Mouse (Mus musculus): Measurements from ENCODE around the gene Rsu1. TPM values are rescaled to one million over a fixed set of nuclear protein-coding genes. Genes with fewer than 3 reads are reported as not detected.
A peak's percentile ranks its signal among the peaks of the same experiment; 100 is the strongest.
"Not testable (repeated sequence)": the region's sequence is repeated elsewhere in the genome, so short reads cannot be mapped to it uniquely, and the experiment has no call there.

The Rsu1 gene
- polyA plus RNA-seq, 1 experiment from 2014 or later = 64.4 TPM

DNA sequence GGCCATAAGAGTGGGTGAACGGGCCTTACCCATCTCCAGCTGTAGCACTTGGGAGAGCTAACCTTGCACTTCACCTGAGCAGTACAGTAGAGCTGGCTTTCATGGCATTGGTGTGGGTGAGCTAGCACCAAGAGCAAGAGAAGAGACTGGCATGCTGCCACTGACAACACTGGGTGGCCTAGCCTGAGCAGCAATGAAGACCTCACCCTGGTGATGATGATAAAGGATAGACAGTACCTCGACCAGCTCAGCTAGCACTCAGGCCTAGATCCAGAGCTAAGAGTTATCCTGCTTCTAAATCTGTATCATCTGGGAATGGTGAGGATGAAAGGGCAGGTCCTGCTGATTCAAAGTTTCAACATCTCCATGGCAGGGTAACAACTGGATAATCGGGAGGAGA lies 88.1 kb downstream of the Rsu1 start:
- WGBS = 96% methylated on average over 3 of the region's 3 CpGs
- H3K36me3 ChIP-seq (ENCODE audit: control insufficient read depth, insufficient read depth, low read length) = no peaks in the 10 kb centered on the region
- ATAC-seq (replicated peaks; ENCODE audit: low FRiP score) (no peak), DNase-seq (ENCODE audit: low spot score) (no peak)
- H3K9me3 ChIP-seq (ENCODE audit: control insufficient read depth, low read length) = no peaks in the 10 kb centered on the region
- no peak overlapping the region for H3K4me3 ChIP-seq (ENCODE audit: low read depth, low read length)
- H3K27me3 ChIP-seq (ENCODE audit: control insufficient read depth, insufficient read depth, low read length) = no peaks in the 10 kb centered on the region
- H3K9ac ChIP-seq (ENCODE audit: low read length) = no peak overlapping the region
- no peak overlapping the region for H3K27ac ChIP-seq (ENCODE audit: low read depth, low read length)
- no peak overlapping the region for H3K4me2 ChIP-seq (ENCODE audit: low read depth, low read length, severe bottlenecking)
- no peaks in the 10 kb centered on the region for H3K4me1 ChIP-seq (replicated peaks; ENCODE audit: control insufficient read depth, insufficient read depth, low read length)

DNA sequence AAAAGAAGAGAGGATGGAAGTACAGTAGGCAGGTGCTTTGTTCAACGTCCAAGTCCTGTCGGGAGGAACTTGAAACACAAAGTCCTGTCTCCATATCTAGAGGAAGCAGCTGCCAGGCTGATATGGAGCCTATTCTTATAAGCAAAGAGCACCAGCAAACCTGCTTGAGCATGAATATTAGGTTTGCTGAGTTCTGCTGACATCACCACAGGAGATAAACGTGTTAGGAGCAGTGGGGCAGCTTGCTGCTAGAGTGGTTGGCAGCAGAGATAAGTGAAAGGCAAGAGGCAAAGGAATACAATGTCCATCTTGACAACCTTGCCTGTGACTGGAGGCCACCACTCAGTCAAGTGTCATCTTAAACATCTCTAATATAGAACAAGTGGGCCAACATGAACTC lies 89.3 kb downstream of the Rsu1 start:
- not testable (repeated sequence) for ATAC-seq (replicated peaks; ENCODE audit: low FRiP score); DNase-seq (ENCODE audit: low spot score); H3K4me2 ChIP-seq (ENCODE audit: low read depth, low read length, severe bottlenecking); H3K27me3 ChIP-seq (ENCODE audit: control insufficient read depth, insufficient read depth, low read length); H3K9ac ChIP-seq (ENCODE audit: low read length); H3K4me1 ChIP-seq (replicated peaks; ENCODE audit: control insufficient read depth, insufficient read depth, low read length); H3K4me3 ChIP-seq (ENCODE audit: low read depth, low read length); H3K9me3 ChIP-seq (ENCODE audit: control insufficient read depth, low read length); H3K27ac ChIP-seq (ENCODE audit: low read depth, low read length); H3K36me3 ChIP-seq (ENCODE audit: control insufficient read depth, insufficient read depth, low read length)
- no CpG with 5 or more reads among the region's 3 CpGs for WGBS

DNA sequence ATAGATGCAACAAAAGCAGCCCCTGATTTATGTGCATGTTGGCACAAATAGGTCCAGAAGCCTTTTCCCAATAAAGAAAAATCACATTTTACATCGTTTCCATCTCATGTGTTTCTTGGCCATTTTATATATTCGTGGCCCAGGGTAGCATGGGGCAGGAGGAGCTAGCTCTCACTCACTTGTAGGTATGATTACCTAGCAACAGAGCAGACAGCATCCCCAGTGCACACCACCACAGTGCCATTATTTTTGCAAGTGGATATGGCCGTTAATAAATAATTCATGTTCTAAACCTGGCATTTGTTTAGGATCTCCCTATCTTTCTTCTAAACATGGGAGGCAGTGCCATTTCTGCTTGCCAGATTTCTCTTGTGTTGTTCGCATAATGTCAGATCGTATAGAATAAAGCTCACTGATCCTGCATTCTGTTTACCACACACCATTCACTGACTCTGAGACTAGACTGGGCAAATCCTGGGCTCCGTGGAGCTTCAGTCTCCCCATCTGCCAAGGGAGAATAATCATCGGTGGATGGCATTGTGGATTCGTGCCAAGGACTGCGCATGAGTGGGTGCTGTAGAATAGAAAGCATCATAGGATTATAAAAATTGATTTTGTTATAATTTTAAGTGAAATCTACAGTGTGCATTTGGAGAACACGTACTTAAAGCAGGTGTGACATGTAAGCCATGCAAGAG lies 93.4 kb downstream of the Rsu1 start:
- DNase-seq (ENCODE audit: low spot score) (no peak), ATAC-seq (replicated peaks; ENCODE audit: low FRiP score) (no peak)
- H3K4me2 ChIP-seq (ENCODE audit: low read depth, low read length, severe bottlenecking) = no peak overlapping the region
- no peak overlapping the region for H3K9ac ChIP-seq (ENCODE audit: low read length)
- no peaks in the 10 kb centered on the region for H3K27me3 ChIP-seq (ENCODE audit: control insufficient read depth, insufficient read depth, low read length)
- no peaks in the 10 kb centered on the region for H3K36me3 ChIP-seq (ENCODE audit: control insufficient read depth, insufficient read depth, low read length)
- H3K9me3 ChIP-seq (ENCODE audit: control insufficient read depth, low read length) = no peaks in the 10 kb centered on the region
- peaks cover 12% of the 10 kb centered on the region for H3K4me1 ChIP-seq (replicated peaks; ENCODE audit: control insufficient read depth, insufficient read depth, low read length)
- no peak overlapping the region for H3K27ac ChIP-seq (ENCODE audit: low read depth, low read length)
- H3K4me3 ChIP-seq (ENCODE audit: low read depth, low read length) = no peak overlapping the region
- 88% methylated on average over 10 of the region's 10 CpGs for WGBS

- H3K27ac ChIP-seq (ENCODE audit: low read depth, low read length) = no peak overlapping the region
- no peaks in the 10 kb centered on the region for H3K27me3 ChIP-seq (ENCODE audit: control insufficient read depth, insufficient read depth, low read length)
- no peaks in the 10 kb centered on the region for H3K9me3 ChIP-seq (ENCODE audit: control insufficient read depth, low read length)
- no peak overlapping the region for H3K4me3 ChIP-seq (ENCODE audit: low read depth, low read length)
- DNase-seq (ENCODE audit: low spot score) (no peak), ATAC-seq (replicated peaks; ENCODE audit: low FRiP score) (peak; percentile 18; the same call in 1 of the 2 replicates)
- H3K36me3 ChIP-seq (ENCODE audit: control insufficient read depth, insufficient read depth, low read length) = no peaks in the 10 kb centered on the region
- peaks cover 12% of the 10 kb centered on the region for H3K4me1 ChIP-seq (replicated peaks; ENCODE audit: control insufficient read depth, insufficient read depth, low read length)
- H3K9ac ChIP-seq (ENCODE audit: low read length) = no peak overlapping the region
- 79% methylated on average over 4 of the region's 4 CpGs for WGBS
- no peak overlapping the region for H3K4me2 ChIP-seq (ENCODE audit: low read depth, low read length, severe bottlenecking)
Measured at GRCm38 (mm10) chr2:13176304-13176620, 95.0 kb downstream of the Rsu1 start.

- H3K9me3 ChIP-seq (ENCODE audit: control insufficient read depth, low read length) = no peaks in the 10 kb centered on the region
- no peaks in the 10 kb centered on the region for H3K36me3 ChIP-seq (ENCODE audit: control insufficient read depth, insufficient read depth, low read length)
- peaks cover 12% of the 10 kb centered on the region for H3K4me1 ChIP-seq (replicated peaks; ENCODE audit: control insufficient read depth, insufficient read depth, low read length)
- 48% methylated on average over 28 of the region's 28 CpGs for WGBS
- H3K27me3 ChIP-seq (ENCODE audit: control insufficient read depth, insufficient read depth, low read length) = no peaks in the 10 kb centered on the region
- H3K9ac ChIP-seq (ENCODE audit: low read length) = no peak overlapping the region
- DNase-seq (ENCODE audit: low spot score) (peak; percentile 59), ATAC-seq (replicated peaks; ENCODE audit: low FRiP score) (peak; percentile 81)
- H3K27ac ChIP-seq (ENCODE audit: low read depth, low read length) = no peak overlapping the region
- H3K4me2 ChIP-seq (ENCODE audit: low read depth, low read length, severe bottlenecking) = peak overlapping the region; percentile 34
- H3K4me3 ChIP-seq (ENCODE audit: low read depth, low read length) = no peak overlapping the region
Measured at GRCm38 (mm10) chr2:13175536-13176303, 95.5 kb downstream of the Rsu1 start.

- H3K9ac ChIP-seq (ENCODE audit: low read length) = no peak overlapping the region
- WGBS = 69% methylated on average over 7 of the region's 7 CpGs
- peaks cover 12% of the 10 kb centered on the region for H3K4me1 ChIP-seq (replicated peaks; ENCODE audit: control insufficient read depth, insufficient read depth, low read length)
- no peak overlapping the region for H3K4me3 ChIP-seq (ENCODE audit: low read depth, low read length)
- no peak for ATAC-seq (replicated peaks; ENCODE audit: low FRiP score)
- no peak overlapping the region for H3K27ac ChIP-seq (ENCODE audit: low read depth, low read length)
- no peak overlapping the region for H3K4me2 ChIP-seq (ENCODE audit: low read depth, low read length, severe bottlenecking)
- no peaks in the 10 kb centered on the region for H3K9me3 ChIP-seq (ENCODE audit: control insufficient read depth, low read length)
- H3K27me3 ChIP-seq (ENCODE audit: control insufficient read depth, insufficient read depth, low read length) = no peaks in the 10 kb centered on the region
- no peaks in the 10 kb centered on the region for H3K36me3 ChIP-seq (ENCODE audit: control insufficient read depth, insufficient read depth, low read length)
- no peak for DNase-seq (ENCODE audit: low spot score)
Measured at GRCm38 (mm10) chr2:13174461-13174860, 96.8 kb downstream of the Rsu1 start.

DNA sequence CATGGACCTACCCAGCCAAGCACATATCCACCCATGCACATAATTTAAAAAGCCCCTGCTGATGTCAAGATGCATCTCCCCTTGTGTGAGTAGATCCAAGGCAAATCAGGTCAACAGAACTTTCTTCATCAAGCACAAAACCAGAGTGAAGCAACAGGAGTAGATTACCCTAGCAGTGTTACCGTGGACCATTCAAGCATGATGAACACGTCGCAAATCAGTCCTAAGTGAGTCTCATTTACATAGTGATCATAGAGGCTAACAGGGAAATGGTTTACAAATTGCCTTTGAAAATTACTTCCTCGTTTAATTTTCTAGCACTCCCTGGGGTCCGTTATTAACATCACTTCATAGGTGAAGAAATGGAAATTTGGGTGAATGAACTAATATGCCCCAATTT lies 100.6 kb downstream of the Rsu1 start:
- Histone ChIP-seq H3K4me2 (ENCODE audit: low read depth, low read length, severe bottlenecking) (no peak overlapping the region), H3K9ac (ENCODE audit: low read length) (no peak overlapping the region), H3K9me3 (ENCODE audit: control insufficient read depth, low read length) (no peaks in the 10 kb centered on the region), H3K36me3 (ENCODE audit: control insufficient read depth, insufficient read depth, low read length) (no peaks in the 10 kb centered on the region), H3K27ac (ENCODE audit: low read depth, low read length) (no peak overlapping the region), H3K4me3 (ENCODE audit: low read depth, low read length) (no peak overlapping the region), H3K27me3 (ENCODE audit: control insufficient read depth, insufficient read depth, low read length) (no peaks in the 10 kb centered on the region), H3K4me1 (replicated peaks; ENCODE audit: control insufficient read depth, insufficient read depth, low read length) (peaks cover 6% of the 10 kb centered on the region)
- ATAC-seq (replicated peaks; ENCODE audit: low FRiP score) = no peak
- 82% methylated on average over 5 of the region's 5 CpGs for WGBS
- no peak for DNase-seq (ENCODE audit: low spot score)

DNA sequence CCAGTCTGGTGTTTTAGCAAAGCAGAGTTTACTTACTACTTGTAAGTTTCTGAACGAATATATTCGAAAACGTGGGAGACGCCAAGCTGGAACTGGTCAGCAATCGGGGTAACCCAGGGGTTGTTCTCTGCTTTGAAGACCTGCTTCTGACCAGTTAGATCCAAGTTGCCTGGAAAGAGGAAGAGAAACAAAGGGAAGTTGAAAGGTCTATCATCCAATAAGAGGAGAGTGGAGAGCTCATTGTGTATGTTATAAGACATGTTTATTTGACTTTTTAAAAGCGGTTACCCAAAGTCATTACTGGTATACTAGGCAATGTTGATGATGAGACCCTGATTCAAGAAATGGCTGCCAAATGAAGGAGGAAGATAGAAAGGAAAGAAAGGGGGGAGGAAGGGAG lies 101.3 kb downstream of the Rsu1 start:
- DNase-seq (ENCODE audit: low spot score) (no peak), ATAC-seq (replicated peaks; ENCODE audit: low FRiP score) (no peak)
- Histone ChIP-seq H3K36me3 (ENCODE audit: control insufficient read depth, insufficient read depth, low read length) (no peaks in the 10 kb centered on the region), H3K4me1 (replicated peaks; ENCODE audit: control insufficient read depth, insufficient read depth, low read length) (no peaks in the 10 kb centered on the region), H3K9ac (ENCODE audit: low read length) (no peak overlapping the region), H3K27me3 (ENCODE audit: control insufficient read depth, insufficient read depth, low read length) (no peaks in the 10 kb centered on the region), H3K4me2 (ENCODE audit: low read depth, low read length, severe bottlenecking) (no peak overlapping the region), H3K27ac (ENCODE audit: low read depth, low read length) (no peak overlapping the region), H3K9me3 (ENCODE audit: control insufficient read depth, low read length) (no peaks in the 10 kb centered on the region), H3K4me3 (ENCODE audit: low read depth, low read length) (no peak overlapping the region)
- WGBS = 96% methylated on average over 6 of the region's 6 CpGs

Data from forebrain, embryonic 11.5 days (tissue).